Mouse (Mus musculus) thymus, adult 2 months (tissue): ENCODE data around the gene Bcap29.

Experiments used
- CTCF ChIP-seq: fragments of 200-500 bp; IDR thresholded peaks from 2 replicates; pipeline ENCODE4 v1.5.1; 2012; ENCODE audit warnings: mild to moderate bottlenecking, control low read depth, low read length, moderate library complexity, borderline replicate concordance; ENCODE audit not compliant: control insufficient read depth, poor library complexity, insufficient read depth; ENCODE audit errors: extremely low read depth
- POLR2A ChIP-seq: fragments of 200-500 bp; IDR thresholded peaks from 2 replicates; pipeline ENCODE4 v1.6.1; 2012; ENCODE audit warnings: mild to moderate bottlenecking, low read length, control low read depth, moderate library complexity; ENCODE audit not compliant: control insufficient read depth, poor library complexity, insufficient read depth; ENCODE audit errors: extremely low read depth

DNA sequence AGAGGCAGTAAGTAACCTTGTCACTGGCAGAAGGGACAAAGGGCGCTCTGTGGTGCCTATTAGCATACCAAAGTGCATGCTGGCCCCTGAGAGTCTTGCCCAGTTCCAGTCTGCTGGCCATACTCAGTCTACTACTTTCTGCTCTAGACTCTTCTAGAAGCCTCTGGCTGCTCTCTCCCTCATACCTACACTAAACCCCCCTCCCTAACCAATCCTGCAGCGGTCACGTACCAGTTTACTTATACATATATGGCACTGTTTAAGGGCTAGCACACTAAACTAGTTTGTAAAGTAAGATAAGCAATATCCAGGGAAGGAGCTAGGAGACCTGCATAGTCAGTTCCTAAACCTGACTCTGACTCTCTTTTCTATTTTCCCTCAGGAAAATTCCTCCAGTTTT lies 40.2 kb downstream of the Bcap29 start:
- TF ChIP-seq CTCF (no peak), POLR2A (no peak)
